Mouse (Mus musculus) MEL (cell line): ENCODE data around the gene Pde3a. TPM values are rescaled to one million over a fixed set of nuclear protein-coding genes. Genes with fewer than 3 reads are reported as not detected.

Experiments
- DNase-seq: peaks from one replicate; pipeline ENCODE4 v3.0.0; 2011; ENCODE audit warnings: low read depth, low spot score
- H3K27ac ChIP-seq: 2 replicates; pipeline ENCODE4 v1.5.1; 2012; ENCODE audit warnings: low read depth, mild to moderate bottlenecking, control low read depth, low read length, moderate library complexity; ENCODE audit not compliant: control insufficient read depth
- H3K27me3 ChIP-seq, 2 experiments: fragments of 150-350 bp in 1 of 2; sonication (generic) in 1 of 2; 2 replicates each; pipeline ENCODE4 v1.6.1; 2012; ENCODE audit warnings: low read length in 2 of 2, mild to moderate bottlenecking in 2 of 2, improper control_type of control experiment in 1 of 2, moderate library complexity in 1 of 2; ENCODE audit not compliant: insufficient read depth in 2 of 2, control insufficient read depth in 1 of 2
- H3K36me3 ChIP-seq, 2 experiments: 2 replicates each; pipeline ENCODE4 v1.6.1; 2012 to 2014; ENCODE audit warnings: low read length in 2 of 2, improper control_type of control experiment in 1 of 2, inconsistent platforms in 1 of 2, mild to moderate bottlenecking in 1 of 2; ENCODE audit not compliant: insufficient read depth in 2 of 2, control insufficient read depth in 1 of 2
- H3K4me1 ChIP-seq, 2 experiments: fragments of 150-350 bp in 1 of 2; sonication (generic) in 1 of 2; 2 replicates each; pipeline ENCODE4 v1.6.1; 2012; ENCODE audit warnings: low read length in 2 of 2, improper control_type of control experiment in 1 of 2, mild to moderate bottlenecking in 1 of 2; ENCODE audit not compliant: insufficient read depth in 2 of 2, control insufficient read depth in 1 of 2
- H3K4me3 ChIP-seq, 2 experiments: fragments of 150-350 bp in 1 of 2; sonication (generic) in 1 of 2; 2 replicates each; pipeline ENCODE4 v1.5.1; 2012; ENCODE audit warnings: low read depth in 2 of 2, low read length in 2 of 2, mild to moderate bottlenecking in 2 of 2, moderate library complexity in 2 of 2, control low read depth in 1 of 2, improper control_type of control experiment in 1 of 2; ENCODE audit not compliant: control insufficient read depth in 1 of 2, insufficient read depth in 1 of 2
- H3K79me2 ChIP-seq: 2 replicates; pipeline ENCODE4 v1.6.1; 2012; ENCODE audit warnings: mild to moderate bottlenecking, low read length, moderate library complexity; ENCODE audit not compliant: control insufficient read depth, poor library complexity, insufficient read depth
- H3K9ac ChIP-seq: 2 replicates; pipeline ENCODE4 v1.6.1; 2012; ENCODE audit warnings: low read depth, mild to moderate bottlenecking, control low read depth, low read length, moderate library complexity; ENCODE audit not compliant: control insufficient read depth, poor library complexity, severe bottlenecking
- H3K9me3 ChIP-seq: fragments of 150-350 bp; sonication (generic); replicated peaks from 2 replicates; pipeline ENCODE4 v1.6.1; 2012; ENCODE audit warnings: mild to moderate bottlenecking, low read length, improper control_type of control experiment, moderate library complexity; ENCODE audit not compliant: insufficient read depth
- CTCF ChIP-seq, 3 experiments: IDR thresholded peaks in 2 of 3; conservative IDR thresholded peaks in 1 of 3; 2 replicates each; pipeline ENCODE4 v1.5.1; 2011 to 2012; ENCODE audit warnings: low read length in 3 of 3, low read depth in 2 of 3, mild to moderate bottlenecking in 2 of 3, improper control_type of control experiment in 1 of 3, inconsistent platforms in 1 of 3, mixed read lengths in 1 of 3, moderate library complexity in 1 of 3; ENCODE audit not compliant: control insufficient read depth in 1 of 3, insufficient read depth in 1 of 3, poor library complexity in 1 of 3, severe bottlenecking in 1 of 3
- E2F4 ChIP-seq: IDR thresholded peaks from 2 replicates; pipeline ENCODE4 v1.6.1; 2011; ENCODE audit warnings: low read depth, low read length, improper control_type of control experiment, borderline replicate concordance
- ELF1 ChIP-seq: IDR thresholded peaks from 2 replicates; pipeline ENCODE4 v1.6.1; 2014; ENCODE audit warnings: low read depth, mild to moderate bottlenecking, inconsistent platforms, low read length, improper control_type of control experiment, moderate library complexity
- ETS1 ChIP-seq: IDR thresholded peaks from 2 replicates; pipeline ENCODE4 v1.6.1; 2012; ENCODE audit warnings: low read depth, mild to moderate bottlenecking, inconsistent platforms, low read length, improper control_type of control experiment, moderate library complexity
- GABPA ChIP-seq: IDR thresholded peaks from 2 replicates; pipeline ENCODE4 v1.6.1; 2012; ENCODE audit warnings: low read depth, mild to moderate bottlenecking, inconsistent platforms, low read length, improper control_type of control experiment, moderate library complexity
- GATA1 ChIP-seq: IDR thresholded peaks from 2 replicates; pipeline ENCODE4 v1.6.1; 2011; ENCODE audit warnings: low read depth, low read length, improper control_type of control experiment
- JUND ChIP-seq: IDR thresholded peaks from 2 replicates; pipeline ENCODE4 v1.6.1; 2011; ENCODE audit warnings: low read depth, mild to moderate bottlenecking, improper control_type of control experiment, low read length
- MAX ChIP-seq: IDR thresholded peaks from 2 replicates; pipeline ENCODE4 v1.6.1; 2011; ENCODE audit warnings: low read length, improper control_type of control experiment
- MAZ ChIP-seq: IDR thresholded peaks from 2 replicates; pipeline ENCODE4 v1.6.1; 2012; ENCODE audit warnings: low read depth, mild to moderate bottlenecking, inconsistent platforms, low read length, improper control_type of control experiment
- NELFE ChIP-seq: IDR thresholded peaks from 2 replicates; pipeline ENCODE4 v1.6.1; 2011; ENCODE audit warnings: low read depth, low read length, improper control_type of control experiment
- NRF1 ChIP-seq: IDR thresholded peaks from 2 replicates; pipeline ENCODE4 v1.6.1; 2014; ENCODE audit warnings: low read depth, mild to moderate bottlenecking, inconsistent platforms, low read length, improper control_type of control experiment, moderate library complexity; ENCODE audit not compliant: poor library complexity, insufficient read depth, severe bottlenecking
- POLR2AphosphoS2 ChIP-seq: IDR thresholded peaks from 2 replicates; pipeline ENCODE4 v1.6.1; 2011; ENCODE audit warnings: low read length, improper control_type of control experiment
- RAD21 ChIP-seq: IDR thresholded peaks from 2 replicates; pipeline ENCODE4 v1.6.1; 2011; ENCODE audit warnings: mild to moderate bottlenecking, low read depth, low read length, improper control_type of control experiment
- SIN3A ChIP-seq: IDR thresholded peaks from 2 replicates; pipeline ENCODE4 v1.6.1; 2012; ENCODE audit warnings: low read length, improper control_type of control experiment, inconsistent platforms
- TAL1 ChIP-seq: IDR thresholded peaks from 2 replicates; pipeline ENCODE4 v1.6.1; 2012; ENCODE audit warnings: mild to moderate bottlenecking, inconsistent platforms, low read length, moderate library complexity, mixed read lengths
- UBTF ChIP-seq: IDR thresholded peaks from 2 replicates; pipeline ENCODE4 v1.6.1; 2012; ENCODE audit warnings: low read depth, mild to moderate bottlenecking, inconsistent platforms, low read length, improper control_type of control experiment, moderate library complexity, borderline replicate concordance; ENCODE audit not compliant: insufficient read depth
- USF1 ChIP-seq: IDR thresholded peaks from 2 replicates; pipeline ENCODE4 v1.6.1; 2014; ENCODE audit warnings: low read depth, mild to moderate bottlenecking, inconsistent platforms, low read length, improper control_type of control experiment, moderate library complexity
- USF2 ChIP-seq, 2 experiments: IDR thresholded peaks; 2 replicates each; pipeline ENCODE4 v1.6.1; 2011 to 2012; ENCODE audit warnings: improper control_type of control experiment in 2 of 2, low read length in 2 of 2, borderline replicate concordance in 1 of 2, inconsistent platforms in 1 of 2, low read depth in 1 of 2, mild to moderate bottlenecking in 1 of 2; ENCODE audit not compliant: insufficient read depth in 1 of 2
- ZKSCAN1 ChIP-seq: IDR thresholded peaks from 2 replicates; pipeline ENCODE4 v1.6.1; 2012; ENCODE audit warnings: low read depth, mild to moderate bottlenecking, inconsistent platforms, low read length, improper control_type of control experiment, moderate library complexity
- ZNF384 ChIP-seq: IDR thresholded peaks from 2 replicates; pipeline ENCODE4 v1.6.1; 2012; ENCODE audit warnings: low read depth, mild to moderate bottlenecking, inconsistent platforms, low read length, improper control_type of control experiment
- polyA plus RNA-seq, 2 experiments: library from polyadenylated mRNA; stranded (reverse) in 1 of 2; unstranded in 1 of 2; fragments of >175 nt in 1 of 2; fragments of >200 nt in 1 of 2; gene quantifications; 2 replicates each; pipeline versions ENCODE4 v1.2.1 to v1.2.4; 2012; ENCODE audit warnings: low replicate concordance in 2 of 2, low read depth in 1 of 2; ENCODE audit not compliant: insufficient read length in 2 of 2, insufficient read depth in 1 of 2, missing spikeins in 1 of 2
- total RNA-seq: library from RNA; depleted of rRNA; stranded (reverse); fragments of 300-350 nt; gene quantifications from 2 replicates; pipeline ENCODE4 v1.2.3, GENCODE M21; 2012

Gene Pde3a
- total and polyA plus RNA-seq, 3 experiments, result not detected

DNA sequence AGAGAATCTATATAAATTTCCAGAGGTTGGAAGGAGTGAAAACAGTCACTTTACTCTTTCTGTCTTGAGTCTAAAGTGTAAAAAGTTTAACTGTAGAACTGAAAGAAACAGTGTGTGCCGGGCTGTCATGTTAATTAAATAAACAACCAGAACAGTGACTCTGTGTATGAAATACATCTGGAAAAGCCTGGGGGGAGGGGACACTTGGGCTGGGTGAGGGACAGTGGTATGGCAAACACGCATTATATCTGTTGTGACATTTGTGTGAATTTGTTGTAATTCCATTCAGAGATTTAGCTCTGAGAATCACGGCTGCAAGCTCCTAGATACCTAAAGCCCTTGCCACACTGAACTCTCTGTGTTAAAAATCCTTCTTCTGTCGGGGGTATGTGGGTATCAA lies 5.9 kb downstream of the Pde3a start:
- Histone ChIP-seq H3K27me3 (no peaks in the 10 kb centered on the region), H3K27ac (no peak overlapping the region), H3K4me1 (no peaks in the 10 kb centered on the region), H3K79me2 (no peaks in the 10 kb centered on the region), H3K9me3 (no peaks in the 10 kb centered on the region), H3K9ac (no peak overlapping the region), H3K4me3 (no peak overlapping the region), H3K36me3 (no peaks in the 10 kb centered on the region)
- TF ChIP-seq MAX, result no peak
- TF ChIP-seq USF1, result no peak
- TF ChIP-seq E2F4, result no peak
- no peak for TF ChIP-seq ZKSCAN1
- no peak for TF ChIP-seq USF2 (IDR thresholded peaks at IDR 0.05; ENCODE audit: borderline replicate concordance in 1 of 2, insufficient read depth in 1 of 2, low read depth in 1 of 2, low read length in 2 of 2)
- TF ChIP-seq NELFE, result no peak
- TF ChIP-seq TAL1, result no peak
- no peak for TF ChIP-seq NRF1
- no peak for TF ChIP-seq UBTF
- TF ChIP-seq CTCF (IDR thresholded peaks at IDR 0.05 in 2 of 3, conservative IDR thresholded peaks at IDR 0.05 in 1 of 3; ENCODE audit: control insufficient read depth in 1 of 3, insufficient read depth in 1 of 3, low read depth in 2 of 3, low read length in 3 of 3, poor library complexity in 1 of 3, severe bottlenecking in 1 of 3), result no peak
- no peak for TF ChIP-seq JUND
- no peak for TF ChIP-seq MAZ
- no peak for TF ChIP-seq GABPA
- TF ChIP-seq ZNF384, result no peak
- no peak for TF ChIP-seq ELF1
- no peak for TF ChIP-seq SIN3A
- no peak for TF ChIP-seq ETS1
- TF ChIP-seq GATA1, result no peak
- no peak for DNase-seq

DNA sequence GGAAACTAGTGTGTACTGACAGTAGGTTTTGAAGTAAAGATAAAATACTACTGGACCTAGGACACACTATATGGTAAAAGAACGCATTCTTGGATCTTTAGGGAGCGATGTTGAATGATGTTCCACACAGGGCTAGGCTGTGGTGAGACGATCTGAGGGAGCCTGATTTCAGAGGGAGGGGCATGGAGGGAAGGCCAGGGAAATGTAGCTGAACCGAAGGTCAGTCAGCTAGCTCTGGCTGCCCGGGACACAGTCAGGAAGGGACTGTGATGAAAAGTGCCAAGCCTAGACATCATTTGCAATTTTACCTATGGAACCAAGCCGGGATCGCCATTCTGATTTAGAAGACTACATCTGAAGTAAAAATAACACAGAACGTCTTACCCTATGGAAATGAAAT lies 7.8 kb downstream of the Pde3a start:
- Histone ChIP-seq H3K79me2 (no peaks in the 10 kb centered on the region), H3K9ac (no peak overlapping the region), H3K27ac (no peak overlapping the region), H3K4me1 (no peaks in the 10 kb centered on the region), H3K27me3 (no peaks in the 10 kb centered on the region), H3K36me3 (no peaks in the 10 kb centered on the region), H3K4me3 (no peak overlapping the region), H3K9me3 (no peaks in the 10 kb centered on the region)
- TF ChIP-seq POLR2AphosphoS2 (no peak), RAD21 (no peak), NELFE (no peak), ELF1 (no peak), NRF1 (no peak)
- no peak for DNase-seq
